Mouse (Mus musculus): ENCODE results near the gene Gm10309. TPM values are rescaled to one million over a fixed set of nuclear protein-coding genes. Genes with fewer than 3 reads are reported as not detected.

Gene Gm10309
- total and polyA plus RNA-seq, 3 experiments = 0.17 to 0.53 TPM; not detected in 1

GRCm38 (mm10) chr17:86463369-86463768 lies 41.7 kb downstream of the Gm10309 start:
- no peaks in the 10 kb centered on the region for H3K27me3 ChIP-seq (replicated peaks)
- no peaks in the 10 kb centered on the region for H3K79me2 ChIP-seq (replicated peaks; ENCODE audit: control insufficient read depth, extremely low read depth, insufficient read depth, poor library complexity, severe bottlenecking)
- dilution Hi-C loops (cut with MboI; ENCODE audit: extremely low pct_ligation_motif_present, extremely low pct_unique_long_range_greater_than_20kb, low sequenced_read_pairs) = no loop called here
- H3K36me3 ChIP-seq (replicated peaks in 1 of 2; ENCODE audit: control insufficient read depth in 1 of 2, insufficient read depth in 1 of 2, low read length in 1 of 2) = peaks cover 0 to 7% of the 10 kb centered on the region in 2 experiments
- H3K9ac ChIP-seq (ENCODE audit: insufficient read depth, low read depth) = no peak overlapping the region
- no peak overlapping the region for H3K4me3 ChIP-seq (replicated peaks in 1 of 3; ENCODE audit: low read depth in 2 of 3, low read length in 2 of 3, poor library complexity in 1 of 3)
- no peak overlapping the region for H3K4me2 ChIP-seq (ENCODE audit: insufficient read depth, low read depth, poor library complexity, severe bottlenecking)
- in situ Hi-C loops (cut with MboI; ENCODE audit: low pct_ligation_motif_present, low pct_unique_long_range_greater_than_20kb, low sequenced_read_pairs) = loop anchor here (25.0 kb wide), 1 partner anchor 801 kb away; no protein-coding TSS in a partner anchor
- TF ChIP-seq ZKSCAN1 (IDR thresholded peaks at IDR 0.05; ENCODE audit: borderline replicate concordance, low read depth, low read length) (no peak), NELFE (IDR thresholded peaks at IDR 0.05; ENCODE audit: low read depth, low read length) (no peak), GABPA (IDR thresholded peaks at IDR 0.05; ENCODE audit: insufficient replicate concordance, low read depth, low read length) (no peak), MXI1 (IDR thresholded peaks at IDR 0.05; ENCODE audit: low read depth, low read length) (peak; percentile 34; the same call in 1 of the 2 replicates), USF2 (conservative IDR thresholded peaks at IDR 0.05; ENCODE audit: low read depth, low read length) (no peak), EP300 (IDR thresholded peaks at IDR 0.05; ENCODE audit: low read length) (no peak), TCF12 (IDR thresholded peaks at IDR 0.05; ENCODE audit: low read depth, low read length) (no peak), ZNF384 (IDR thresholded peaks at IDR 0.05; ENCODE audit: low read depth, low read length) (no peak), BHLHE40 (IDR thresholded peaks at IDR 0.05; ENCODE audit: low read depth, low read length) (0 out of 2 replicates have a peak, but pooled peaks have one; percentile 48), CHD1 (IDR thresholded peaks at IDR 0.05; ENCODE audit: low read depth, low read length) (no peak), POLR2AphosphoS2 (IDR thresholded peaks at IDR 0.05; ENCODE audit: low read depth, low read length) (no peak), E2F4 (IDR thresholded peaks at IDR 0.05; ENCODE audit: insufficient replicate concordance, low read depth, low read length) (no peak), MEF2A (IDR thresholded peaks at IDR 0.05; ENCODE audit: borderline replicate concordance, low read depth, low read length) (peak; percentile 19; the same call in 1 of the 2 replicates), HCFC1 (IDR thresholded peaks at IDR 0.05; ENCODE audit: low read depth, low read length) (no peak), SIN3A (IDR thresholded peaks at IDR 0.05; ENCODE audit: low read length) (no peak), CTCF (conservative IDR thresholded peaks at IDR 0.05 in 1 of 2, IDR thresholded peaks at IDR 0.05 in 1 of 2; ENCODE audit: low read depth in 2 of 2, low read length in 2 of 2) (peak in 1 of 2 experiments; percentile 63; a peak in 2 of 4 replicates), CHD2 (IDR thresholded peaks at IDR 0.05; ENCODE audit: low read length) (no peak), PAX5 (IDR thresholded peaks at IDR 0.05; ENCODE audit: low read length) (no peak), MYC (IDR thresholded peaks at IDR 0.05; ENCODE audit: low read depth, low read length) (0 out of 2 replicates have a peak, but pooled peaks have one; percentile 28), JUN (IDR thresholded peaks at IDR 0.05; ENCODE audit: insufficient read depth, low read depth, low read length) (no peak), SMC3 (IDR thresholded peaks at IDR 0.05; ENCODE audit: low read depth, low read length) (peak; percentile 58), RCOR1 (conservative IDR thresholded peaks at IDR 0.05; ENCODE audit: low read depth, low read length) (no peak), ZMIZ1 (IDR thresholded peaks at IDR 0.05; ENCODE audit: low read depth, low read length) (no peak), ZC3H11A (IDR thresholded peaks at IDR 0.05; ENCODE audit: low read depth, low read length) (no peak; the same call in 1 of the 2 replicates), MAX (IDR thresholded peaks at IDR 0.05; ENCODE audit: low read length) (no peak), KAT2A (IDR thresholded peaks at IDR 0.05; ENCODE audit: insufficient replicate concordance, low read length) (no peak), NRF1 (IDR thresholded peaks at IDR 0.05; ENCODE audit: low read depth, low read length) (no peak), POLR2A (IDR thresholded peaks at IDR 0.05; ENCODE audit: low read depth, low read length) (no peak), RAD21 (IDR thresholded peaks at IDR 0.05; ENCODE audit: low read depth, low read length) (peak; percentile 52), JUND (conservative IDR thresholded peaks at IDR 0.05; ENCODE audit: low read depth, low read length) (no peak), MAZ (IDR thresholded peaks at IDR 0.05; ENCODE audit: low read depth, low read length) (no peak), UBTF (IDR thresholded peaks at IDR 0.05; ENCODE audit: low read depth, low read length) (no peak), USF1 (IDR thresholded peaks at IDR 0.05; ENCODE audit: low read depth, low read length) (no peak), IRF4 (IDR thresholded peaks at IDR 0.05; ENCODE audit: low read depth, low read length) (no peak), MAFK (IDR thresholded peaks at IDR 0.05; ENCODE audit: insufficient replicate concordance, low read length) (no peak), TBP (conservative IDR thresholded peaks at IDR 0.05; ENCODE audit: low read depth, low read length) (no peak), ETS1 (conservative IDR thresholded peaks at IDR 0.05; ENCODE audit: low read depth, low read length) (peak; percentile 47), ELF1 (IDR thresholded peaks at IDR 0.05; ENCODE audit: low read depth, low read length) (no peak)
- H3K9me3 ChIP-seq (replicated peaks; ENCODE audit: low read length) = no peaks in the 10 kb centered on the region
- H3K4me1 ChIP-seq (ENCODE audit: control insufficient read depth in 1 of 2, insufficient read depth in 2 of 2) = peaks cover 43 to 93% of the 10 kb centered on the region in 2 experiments
- H3K27ac ChIP-seq (ENCODE audit: insufficient read depth, low read depth) = peak overlapping the region; percentile 48; the same call in 1 of the 2 replicates
- DNase-seq (ENCODE audit: extremely low read depth) = peak; percentile 70
